Mouse (Mus musculus) cerebellum, postnatal 14 days (tissue): Measurements from ENCODE around the gene Unc13a.

Experiments used
- DNase-seq, 2 experiments: peaks; one replicate each; pipeline ENCODE4 v3.0.0; 2021; ENCODE audit warnings: mixed read lengths in 2 of 2

Unc13a gene

DNA sequence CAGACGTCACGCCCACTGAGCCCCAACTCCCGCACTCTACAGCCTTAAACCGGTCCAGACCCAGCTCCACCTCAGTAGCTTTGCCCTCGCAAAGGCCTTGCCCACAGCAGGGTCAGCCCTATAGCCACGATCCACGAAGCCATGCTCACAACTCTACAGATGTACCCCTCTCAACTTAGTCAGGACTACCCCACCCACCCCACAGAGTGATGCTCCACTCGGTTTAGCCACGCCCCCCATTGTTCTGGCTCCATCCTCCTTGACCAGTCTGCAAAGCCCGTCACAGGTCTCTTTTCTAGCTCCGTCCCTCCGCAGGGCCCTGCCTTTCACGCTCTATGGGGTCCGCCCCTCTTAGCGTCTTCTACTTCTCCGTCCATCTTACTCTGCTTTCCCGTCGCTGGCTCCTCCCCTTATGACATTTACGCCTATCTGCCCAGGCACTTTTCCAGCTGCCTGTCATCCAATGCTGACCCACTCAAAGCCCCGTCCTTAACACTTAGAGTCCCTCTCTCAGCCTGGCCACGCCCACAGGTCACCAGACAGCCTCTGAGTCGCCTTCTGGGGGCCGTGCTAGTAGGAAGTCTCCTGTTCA, 14.7 kb upstream of the Unc13a start:
- DNase-seq = peak; percentile 16 to 26

DNA sequence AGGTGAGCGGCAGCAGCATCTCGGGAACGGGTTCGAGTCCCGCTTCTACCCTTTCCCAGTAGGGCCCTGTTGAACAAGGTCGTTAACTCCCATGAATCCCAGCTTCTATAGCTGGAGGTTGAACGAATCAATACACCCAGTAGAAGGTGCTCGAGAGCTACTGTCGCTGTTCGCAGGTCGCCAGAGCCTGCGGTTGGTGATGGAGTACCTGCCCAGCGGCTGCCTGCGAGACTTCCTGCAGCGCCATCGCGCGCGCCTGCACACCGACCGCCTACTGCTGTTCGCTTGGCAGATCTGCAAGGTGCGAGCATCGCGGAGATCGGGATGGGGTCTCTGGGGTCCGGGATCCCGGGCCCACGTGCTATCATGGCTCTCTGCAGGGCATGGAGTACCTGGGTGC, 14.0 kb upstream of the Unc13a start:
- peak; percentile 13 to 32 for DNase-seq

DNA sequence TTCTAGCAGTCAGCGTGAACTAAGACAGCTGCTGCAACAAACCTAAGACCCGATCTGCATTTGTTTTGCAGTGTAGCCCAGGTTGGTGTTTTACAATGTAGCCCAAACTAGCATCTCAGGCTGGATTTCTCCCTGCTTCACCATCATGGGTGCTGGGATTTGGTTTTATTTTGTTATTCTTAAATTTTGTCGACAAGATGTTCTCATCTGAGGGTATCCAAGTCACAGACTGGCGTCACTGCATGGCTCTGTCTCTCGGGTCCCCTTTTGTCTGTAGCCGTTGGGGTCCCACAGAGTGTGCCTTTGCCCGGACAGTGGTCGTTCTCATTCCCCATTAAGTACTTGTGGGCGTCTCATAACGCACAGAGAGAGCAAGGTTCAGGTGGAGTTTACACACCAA, 13.1 kb upstream of the Unc13a start:
- DNase-seq = no peak

DNA sequence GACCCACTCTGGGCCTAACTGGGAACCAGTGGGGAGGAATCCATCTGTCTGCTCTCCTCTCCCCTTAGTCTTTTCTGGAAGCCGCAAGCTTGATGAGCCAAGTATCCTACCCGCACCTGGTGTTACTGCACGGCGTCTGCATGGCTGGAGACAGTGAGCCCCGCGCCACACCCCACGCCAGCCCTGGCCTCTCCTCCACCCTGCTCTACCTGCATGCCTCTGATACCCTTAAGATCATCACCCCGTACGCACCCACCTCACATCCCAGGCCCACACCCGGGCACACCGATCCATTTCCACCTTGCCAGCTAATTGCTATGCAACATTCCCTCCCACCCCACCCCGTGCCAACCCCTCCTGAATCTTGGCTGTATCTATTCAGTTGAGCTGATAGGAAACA, 11.3 kb upstream of the Unc13a start:
- peak; percentile 13 to 30 for DNase-seq

DNA sequence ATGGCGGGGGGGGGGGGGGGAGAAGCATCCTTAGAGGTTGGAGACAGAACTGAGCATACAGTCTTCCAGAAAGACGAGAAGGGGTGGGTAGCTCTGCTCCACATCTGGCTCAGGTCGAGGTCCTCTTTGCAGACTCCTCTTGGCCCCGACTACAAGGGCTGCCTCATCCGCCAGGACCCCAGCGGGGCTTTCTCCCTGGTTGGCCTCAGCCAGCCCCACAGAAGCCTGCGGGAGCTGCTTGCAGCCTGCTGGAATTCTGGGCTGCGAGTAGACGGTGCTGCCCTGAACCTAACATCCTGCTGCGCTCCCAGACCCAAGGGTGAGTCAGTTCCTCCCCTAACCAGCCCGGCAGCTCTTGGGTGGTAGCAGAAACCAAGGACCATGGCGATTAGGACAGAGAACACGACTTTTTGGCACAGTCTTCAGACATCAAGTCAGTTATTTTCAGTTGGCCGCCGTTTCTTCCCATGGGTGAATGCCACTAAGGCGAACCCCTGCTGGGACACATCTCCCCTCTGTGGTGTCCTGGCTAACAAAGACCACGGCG, 9.9 kb upstream of the Unc13a start:
- peak in 1 of 2 experiments; percentile 46 for DNase-seq

DNA sequence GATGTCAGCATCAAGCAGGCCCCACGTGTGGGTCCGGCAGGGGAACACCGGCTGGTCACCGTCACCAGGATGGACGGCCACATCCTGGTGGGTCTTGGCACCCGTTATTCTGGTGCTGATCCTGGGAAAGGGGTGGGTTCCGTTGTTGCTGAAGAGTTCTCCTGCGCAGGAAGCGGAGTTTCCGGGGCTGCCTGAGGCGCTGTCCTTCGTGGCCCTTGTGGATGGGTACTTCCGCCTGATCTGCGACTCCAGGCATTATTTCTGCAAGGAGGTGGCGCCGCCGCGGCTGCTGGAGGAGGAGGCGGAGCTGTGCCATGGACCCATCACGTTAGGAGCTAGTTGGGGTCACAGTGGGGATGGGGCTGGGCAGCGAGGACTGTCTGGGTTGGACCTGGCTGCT, 8.9 kb upstream of the Unc13a start:
- DNase-seq = peak in 1 of 2 experiments; percentile 30

DNA sequence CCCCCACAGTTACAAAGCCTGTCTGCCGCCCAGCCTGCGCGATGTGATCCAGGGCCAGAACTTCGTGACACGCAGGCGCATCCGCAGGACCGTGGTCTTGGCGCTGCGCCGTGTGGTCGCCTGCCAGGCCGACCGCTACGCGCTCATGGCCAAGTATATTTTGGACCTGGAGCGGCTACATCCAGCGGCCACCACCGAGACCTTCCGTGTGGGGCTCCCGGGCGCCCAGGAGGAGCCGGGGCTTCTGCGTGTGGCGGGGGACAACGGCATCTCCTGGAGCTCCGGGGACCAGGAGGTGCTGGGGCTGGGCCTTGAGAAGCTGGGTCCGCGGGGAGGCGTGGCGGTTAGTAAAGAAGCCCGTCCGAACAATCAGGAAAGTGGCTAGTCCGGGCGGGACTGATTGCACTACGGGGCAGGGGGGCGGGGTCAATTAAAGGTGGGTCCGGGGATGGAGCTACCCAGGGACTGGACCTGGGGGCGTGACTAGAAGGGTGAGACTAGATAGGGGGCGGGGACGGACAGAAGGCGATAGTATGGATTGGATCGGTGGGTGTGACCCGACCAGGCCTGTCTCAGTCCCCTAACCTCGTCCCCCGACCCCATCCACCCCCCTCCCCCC, 8.1 kb upstream of the Unc13a start:
- peak; percentile 76 for DNase-seq

DNA sequence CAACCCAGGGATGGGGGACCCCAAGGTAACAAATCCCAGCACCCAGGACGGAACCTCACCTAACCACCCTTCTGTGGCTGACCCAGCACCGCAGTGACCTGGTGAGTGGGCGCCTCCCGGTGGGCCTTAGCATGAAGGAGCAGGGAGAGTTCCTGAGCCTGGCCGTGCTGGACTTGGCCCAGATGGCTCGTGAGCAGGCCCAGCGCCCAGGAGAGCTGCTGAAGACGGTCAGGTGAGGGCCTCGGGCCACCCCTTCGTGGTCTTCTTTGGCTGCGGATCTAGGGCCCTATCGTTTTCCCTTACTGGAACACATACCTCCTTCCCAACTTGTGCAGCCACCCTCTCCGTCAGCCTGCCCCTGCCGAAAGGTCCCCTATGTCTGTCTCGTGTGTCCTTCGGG, 7.6 kb upstream of the Unc13a start:
- peak in 1 of 2 experiments; percentile 53 for DNase-seq

DNA sequence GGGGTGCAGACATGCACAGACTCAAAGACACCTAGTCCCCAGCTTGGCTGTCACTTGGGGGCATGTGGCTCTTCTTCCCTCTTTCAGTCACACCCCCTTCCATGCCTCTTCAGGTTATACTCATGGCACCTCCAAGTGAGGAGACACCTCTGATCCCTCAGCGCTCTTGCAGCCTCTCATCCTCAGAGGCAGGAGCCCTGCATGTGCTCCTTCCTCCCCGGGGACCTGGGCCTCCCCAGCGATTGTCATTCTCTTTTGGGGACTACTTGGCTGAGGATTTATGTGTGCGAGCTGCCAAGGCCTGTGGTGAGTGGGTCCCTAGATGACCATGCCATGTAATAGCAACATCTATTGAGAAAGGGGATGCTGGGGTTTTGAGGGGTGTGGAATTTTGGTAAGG, 6.7 kb upstream of the Unc13a start:
- DNase-seq = peak in 1 of 2 experiments; percentile 7

DNA sequence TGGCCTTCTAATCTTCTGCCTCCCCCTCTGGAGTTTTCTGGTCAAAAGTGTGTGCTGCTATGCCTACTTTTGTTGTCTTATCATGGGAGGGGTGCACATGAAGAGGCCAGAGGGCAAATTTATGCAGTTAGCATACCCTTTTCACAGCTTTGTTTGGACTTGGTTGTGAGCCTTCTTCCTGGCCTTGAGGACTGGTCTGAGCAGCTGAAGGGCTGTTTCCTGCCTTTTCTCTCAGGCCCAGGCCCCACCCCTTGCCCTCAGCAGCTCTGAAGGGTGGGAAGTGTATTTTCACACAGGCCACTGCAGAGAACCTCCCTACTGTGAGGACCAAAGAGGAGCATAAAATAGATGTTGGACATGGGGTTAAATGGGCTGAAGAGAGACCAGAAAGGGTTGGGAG, 6.0 kb upstream of the Unc13a start:
- peak in 1 of 2 experiments; percentile 10 for DNase-seq

DNA sequence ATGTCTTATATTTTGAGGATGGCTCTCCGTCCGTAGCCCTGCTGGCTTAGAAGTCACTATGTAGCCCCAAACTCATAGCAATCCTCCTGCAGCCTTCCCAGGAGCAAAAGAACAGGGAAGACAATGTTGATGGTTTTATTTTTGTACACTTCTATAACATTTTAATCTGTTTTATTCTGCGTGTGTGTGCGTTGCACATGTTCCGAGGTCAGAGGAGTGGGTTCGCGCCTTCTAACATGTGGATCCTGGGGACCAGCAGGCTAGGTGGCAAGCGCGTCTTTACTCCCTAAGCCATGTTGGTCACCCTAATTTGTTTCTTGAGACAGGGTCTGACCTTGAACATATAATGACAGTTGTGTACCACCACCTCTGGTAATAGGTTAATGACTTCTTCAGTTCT, 5.2 kb upstream of the Unc13a start:
- DNase-seq = peak in 1 of 2 experiments; percentile 8

DNA sequence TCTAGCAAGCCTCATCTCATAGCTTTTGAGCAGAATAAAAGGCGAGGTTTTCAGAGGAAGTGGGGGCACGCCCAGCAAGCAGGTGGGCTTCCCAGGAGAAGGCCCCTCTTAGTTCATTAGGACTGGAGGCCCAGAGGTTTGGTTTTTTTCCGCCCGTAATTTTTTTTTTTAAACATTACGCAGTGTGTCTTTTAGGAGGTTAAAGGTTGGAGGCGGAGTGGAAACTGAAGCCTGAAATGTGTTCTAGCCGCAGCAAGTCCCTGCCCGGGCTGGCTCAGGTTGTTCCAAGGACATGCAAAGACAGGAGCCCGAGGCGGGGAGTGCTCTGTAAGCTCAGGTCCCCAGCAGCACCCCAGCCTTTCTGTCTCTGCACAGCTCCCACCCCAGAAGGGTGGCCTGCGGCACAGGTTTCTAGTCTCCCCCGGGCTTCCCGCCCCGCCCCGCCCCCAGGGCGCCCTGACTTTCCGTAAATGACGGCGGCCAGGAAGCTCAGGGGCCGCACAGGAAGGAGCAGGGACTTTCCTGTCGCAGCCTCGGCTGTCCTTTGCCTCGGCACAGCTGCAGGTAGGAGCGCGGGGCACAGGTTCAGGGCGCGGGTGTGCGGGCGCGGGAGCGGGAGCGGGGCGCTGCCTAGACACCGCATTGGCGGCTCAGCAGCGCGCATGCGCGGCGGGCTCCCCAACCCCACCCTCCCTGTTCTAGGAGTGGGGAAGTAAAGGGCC, 4.6 kb upstream of the Unc13a start, which contains the start of gene Jak3:
TSS of gene Jak3 (plus strand) at position 277 of the 722 bp plus-strand sequence.
- DNase-seq = peak; percentile 70 to 78

DNA sequence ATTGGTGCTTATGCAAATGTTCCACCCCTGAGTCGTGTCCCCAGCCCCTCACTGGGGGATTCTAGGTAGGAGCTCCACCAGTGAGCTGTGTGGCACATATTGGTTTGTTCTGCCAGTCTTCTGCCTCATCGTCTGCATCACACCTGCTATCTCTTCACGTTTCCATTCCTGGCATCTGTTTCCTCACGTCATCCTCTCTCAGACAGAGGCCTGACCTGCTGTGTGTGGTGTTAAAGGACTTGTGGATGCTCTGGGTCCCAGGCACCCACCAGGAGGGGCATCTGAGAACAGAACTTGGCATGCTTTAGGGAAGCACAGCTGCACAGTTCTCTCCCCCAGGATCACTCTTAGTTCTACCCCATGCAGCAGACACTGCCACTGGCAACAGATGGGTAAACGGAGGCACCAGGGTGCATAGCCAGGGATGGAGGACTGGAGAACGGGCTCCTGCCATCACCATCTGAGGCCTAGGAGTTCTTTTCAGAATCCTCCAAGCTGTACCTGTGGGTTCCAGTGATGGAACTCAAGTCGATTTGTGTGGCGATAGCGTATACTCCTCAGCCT, 4.0 kb upstream of the Unc13a start:
- DNase-seq = peak in 1 of 2 experiments; percentile 7

DNA sequence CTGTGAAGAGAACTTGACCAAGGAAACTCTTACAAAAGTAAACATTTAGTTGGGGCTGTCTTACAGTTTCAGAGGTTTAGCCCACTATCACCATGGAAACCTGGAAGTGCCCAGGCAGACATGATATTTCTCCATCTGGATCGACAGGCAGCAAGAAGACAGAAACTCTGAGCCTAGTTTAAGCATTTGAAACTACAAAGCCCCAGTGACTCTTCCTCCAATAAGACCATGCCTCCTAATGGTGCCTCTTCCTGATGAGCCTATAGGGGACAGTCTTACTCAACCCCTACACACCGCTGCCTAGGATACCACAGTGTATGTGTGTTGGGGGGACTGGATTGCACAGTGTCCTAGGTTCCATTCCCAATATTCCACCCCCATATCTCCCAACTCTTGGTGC, 2.5 kb upstream of the Unc13a start:
- DNase-seq = no peak

DNA sequence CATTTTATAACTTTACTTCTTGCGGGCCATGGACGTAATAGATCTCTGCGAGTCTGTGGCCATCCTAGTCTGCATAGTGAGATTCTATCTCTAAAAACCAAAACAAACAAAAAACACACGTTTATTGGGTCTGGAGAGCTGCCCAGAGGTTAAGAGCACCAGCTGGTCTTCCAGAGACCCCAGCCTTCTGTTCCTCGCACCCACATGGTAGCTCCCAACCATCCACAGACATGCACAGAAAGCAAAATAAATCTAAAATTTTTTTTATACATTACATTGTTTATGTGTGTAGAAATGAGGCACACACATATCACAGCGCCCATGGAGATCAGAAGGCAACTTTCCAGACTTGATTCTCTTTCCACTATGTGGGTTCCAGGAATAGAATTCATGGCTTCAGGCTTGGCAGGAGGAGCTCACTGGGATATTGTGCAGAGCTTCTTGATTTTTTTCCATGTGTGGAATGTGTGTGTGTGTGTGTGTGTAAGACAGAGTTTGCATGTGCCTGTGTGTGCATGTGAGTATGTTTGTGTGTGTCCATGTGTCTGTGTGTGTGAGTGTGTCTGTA, 695 bp upstream of the Unc13a start:
- peak in 1 of 2 experiments; percentile 56 for DNase-seq

DNA sequence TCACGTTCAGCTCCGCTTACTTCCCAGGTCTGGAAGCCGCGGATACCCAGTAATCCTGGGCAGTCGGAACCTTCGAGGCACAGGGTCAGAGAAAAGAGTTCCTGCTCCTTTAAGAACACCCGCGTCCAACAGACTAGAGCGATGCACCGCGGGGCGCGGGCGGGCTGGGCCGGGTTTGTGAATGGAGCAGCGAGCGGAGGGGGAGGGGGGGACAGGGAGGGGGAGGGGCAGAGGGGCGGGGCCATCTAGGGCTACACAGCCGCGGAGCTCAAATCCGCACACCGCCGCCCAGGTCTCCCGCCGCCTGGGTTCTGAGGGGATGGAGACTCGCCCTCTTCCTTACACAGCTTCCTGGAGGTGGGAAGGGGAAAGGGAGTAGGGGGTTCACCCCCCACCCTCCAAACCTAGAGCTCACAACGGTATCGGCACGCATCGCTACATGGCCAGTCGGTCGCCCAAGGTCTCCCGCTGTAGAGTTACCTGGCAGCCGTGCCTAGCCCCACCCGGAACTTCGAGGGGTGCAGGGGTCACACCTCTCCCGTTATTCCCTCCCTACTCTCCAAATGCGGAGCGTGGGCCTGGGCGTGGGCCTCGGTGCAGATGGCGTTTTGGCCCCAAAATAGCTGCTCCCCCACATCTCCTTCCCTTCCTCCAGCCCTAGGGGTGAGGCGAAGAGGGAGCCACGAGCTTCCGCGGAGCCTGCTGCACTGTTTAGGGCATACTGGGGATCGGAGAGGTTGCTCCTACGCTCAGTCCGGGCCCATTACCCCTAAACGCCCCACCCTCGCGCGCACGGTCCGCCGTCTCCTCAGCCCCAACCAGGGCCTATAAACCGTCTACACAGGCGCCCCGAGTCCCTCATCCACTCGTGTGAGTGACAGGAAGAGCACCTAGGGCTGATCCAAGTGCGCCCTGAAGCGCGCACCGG, 672 bp downstream of the Unc13a start:
- DNase-seq = peak; percentile 91 to 94

DNA sequence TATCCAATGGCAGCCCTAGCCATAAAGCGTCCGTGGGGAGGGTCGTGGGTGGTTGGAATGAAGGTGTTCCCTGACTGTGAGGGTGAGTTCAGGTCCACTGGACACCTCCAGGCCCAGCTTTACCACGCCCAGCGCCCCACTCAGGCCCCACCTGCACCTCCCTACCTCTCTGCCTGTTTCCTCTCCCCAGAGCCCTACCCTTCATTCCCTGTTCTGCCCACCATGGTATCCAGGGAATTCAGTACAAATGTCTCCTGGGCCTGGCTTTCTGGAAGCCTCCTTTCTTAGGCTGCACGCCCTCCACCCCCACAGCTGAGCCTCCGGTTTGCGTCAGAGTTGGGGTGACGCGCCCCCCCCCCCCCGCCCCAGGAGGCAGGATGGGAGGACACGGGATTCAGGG, 1.4 kb downstream of the Unc13a start:
- peak in 1 of 2 experiments; percentile 44 for DNase-seq

DNA sequence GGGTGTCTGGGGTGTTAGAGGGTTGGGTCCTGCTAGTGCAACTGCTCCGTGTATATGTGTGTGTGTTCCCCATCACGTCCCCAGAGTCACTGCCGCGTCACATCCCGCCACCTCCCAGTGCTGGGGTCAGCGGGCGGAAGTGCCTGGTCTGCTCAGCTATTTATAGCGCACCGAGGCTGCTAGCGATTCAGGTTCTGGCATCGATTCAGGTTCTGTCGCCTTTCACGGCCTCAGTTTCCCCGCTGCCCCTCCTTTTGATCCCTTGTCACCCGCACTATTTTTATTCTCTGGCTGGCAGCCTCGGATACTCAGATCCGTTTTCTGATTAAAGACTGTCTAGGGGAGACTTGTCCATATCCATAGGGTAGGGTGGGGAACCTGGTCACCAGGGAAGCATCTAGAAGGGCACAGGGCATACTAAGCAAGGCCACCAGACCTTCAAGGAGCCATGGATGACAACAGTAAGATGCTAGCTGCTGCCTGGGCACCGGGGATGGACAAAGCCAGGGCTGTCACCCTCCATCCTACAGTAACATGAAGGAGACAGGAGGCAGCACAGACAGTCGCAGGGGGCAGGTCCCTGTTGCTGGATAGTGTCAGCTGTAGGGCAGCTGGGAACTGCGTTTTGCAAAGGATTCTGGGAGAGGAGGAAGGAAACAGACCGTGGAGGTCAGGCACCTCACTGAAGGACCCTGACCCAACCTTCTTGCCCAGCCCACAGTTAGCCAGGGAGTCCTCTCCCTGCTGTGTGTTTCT, 3.2 kb downstream of the Unc13a start:
- DNase-seq = peak; percentile 61 to 64

DNA sequence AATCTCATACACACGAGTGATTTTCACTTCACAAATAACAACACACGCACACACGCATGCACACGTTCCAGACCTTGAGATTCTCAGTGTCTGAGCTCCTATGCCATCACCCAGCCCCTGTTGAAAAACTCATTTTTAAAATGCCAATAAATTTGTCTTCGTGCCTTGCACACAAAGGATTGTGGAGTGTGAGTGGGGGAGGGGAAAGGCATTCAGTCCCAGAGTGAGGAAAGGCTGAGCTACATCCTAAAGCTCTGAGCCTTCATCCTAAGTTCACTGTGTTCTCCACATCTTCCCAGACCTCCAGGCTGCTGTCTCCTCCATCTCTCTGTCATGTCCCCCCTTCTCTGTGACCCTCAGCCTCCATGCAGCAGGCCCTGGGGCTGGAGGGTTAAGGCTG, 4.3 kb downstream of the Unc13a start:
- DNase-seq = no peak

DNA sequence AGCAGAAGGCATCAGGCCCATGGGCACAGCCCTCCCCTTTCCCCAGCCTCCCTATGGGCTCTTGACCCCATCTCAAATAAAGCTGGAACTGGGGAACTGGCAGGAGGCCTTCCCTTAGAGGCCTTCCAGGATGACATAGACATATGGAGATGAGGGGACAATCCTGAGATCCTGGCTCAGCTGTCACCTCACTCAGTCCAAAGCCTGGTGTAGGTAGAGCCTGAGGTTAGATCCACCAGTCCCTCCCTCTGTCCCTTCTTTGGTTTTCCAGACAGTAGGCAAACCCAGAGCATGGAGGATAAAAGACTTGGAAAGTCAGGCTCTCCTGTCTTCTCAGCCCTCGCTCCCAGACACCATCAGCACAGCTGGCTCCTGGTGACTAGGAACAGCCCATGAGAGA, 4.7 kb downstream of the Unc13a start:
- no peak for DNase-seq
